Mouse (Mus musculus): Measurements from ENCODE around the gene Lcmt1. TPM values are rescaled to one million over a fixed set of nuclear protein-coding genes. Genes with fewer than 3 reads are reported as not detected.
A peak's percentile ranks its signal among the peaks of the same experiment; 100 is the strongest.

The Lcmt1 gene
- total RNA-seq (2022) = 10 to 100 TPM; 19.4 to 24.9 (median 20.9) TPM

DNA sequence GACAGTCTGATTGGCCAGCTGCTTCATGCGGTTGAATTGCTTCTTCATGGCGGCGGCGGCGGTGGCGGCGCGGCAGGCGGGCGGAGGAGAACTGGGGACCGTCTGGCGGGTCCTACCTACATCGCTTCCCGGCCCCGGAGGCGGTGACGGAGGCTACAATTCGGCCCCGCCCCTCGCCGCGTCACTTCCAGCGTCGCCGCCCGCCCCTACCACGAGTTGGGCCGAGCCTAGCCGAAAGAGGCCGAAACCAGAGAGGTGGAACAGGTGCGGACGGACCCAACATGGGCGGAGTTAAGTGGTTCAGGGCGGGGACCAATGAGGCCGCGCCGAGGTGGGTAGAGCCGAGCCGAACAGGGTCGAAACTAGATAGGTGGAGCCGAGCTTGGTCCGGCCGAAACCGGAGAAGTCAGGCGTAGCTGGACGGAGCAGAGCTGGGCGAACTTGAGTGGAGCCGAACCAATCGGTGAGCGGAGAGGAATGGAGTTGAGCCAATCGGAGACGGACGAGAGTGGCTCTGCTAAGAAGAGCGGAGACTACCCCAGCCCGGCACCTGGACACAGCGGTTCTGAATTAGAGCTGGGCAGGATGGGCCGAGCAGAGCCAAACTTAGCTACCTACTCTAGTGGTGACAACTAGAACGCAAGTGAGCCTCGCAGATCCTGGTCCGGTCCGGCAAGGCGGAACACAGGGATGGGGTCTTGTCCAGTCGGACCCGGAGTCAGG, at the start of gene Lcmt1, which contains the start of gene Arhgap17:
Gene Lcmt1 (plus strand): TSS at position 26 of the 723 bp plus-strand sequence.
Gene Arhgap17 (minus strand): TSS at position 157 of the 723 bp plus-strand sequence.
- peak; percentile 95 for DNase-seq (ENCODE audit: low spot score)

DNA sequence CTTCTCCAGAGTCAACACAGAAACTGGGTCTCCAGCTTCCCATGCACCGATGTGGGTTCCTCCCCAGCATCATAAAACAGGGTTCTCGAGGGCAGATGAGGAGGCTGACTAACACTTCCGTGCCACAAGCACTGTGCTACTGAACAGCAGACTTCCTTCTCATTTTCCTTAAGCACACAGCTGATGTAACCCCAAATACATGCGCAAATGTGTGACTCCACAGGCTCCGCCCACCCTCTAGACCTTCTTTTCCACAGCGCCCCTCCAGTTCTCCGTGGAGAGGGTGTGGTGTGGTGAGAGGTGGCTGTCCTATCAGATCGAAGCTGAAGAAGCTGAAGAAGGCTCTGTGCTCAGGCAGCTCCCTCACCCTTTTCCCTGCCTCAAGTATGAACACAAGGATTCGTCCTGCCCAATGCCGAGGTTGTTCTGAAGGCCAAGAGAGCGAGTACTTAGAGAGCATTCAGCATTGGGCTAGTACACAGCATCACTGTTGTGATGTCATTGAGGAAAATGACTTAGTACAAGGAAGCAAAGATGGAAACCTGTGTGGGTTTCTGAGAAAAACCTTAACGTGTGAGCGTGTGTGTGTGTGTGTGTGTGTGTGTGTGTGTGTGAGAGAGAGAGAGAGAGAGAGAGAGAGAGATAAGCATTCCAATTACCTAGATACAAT, 47.0 kb upstream of the Lcmt1 start:
- DNase-seq (ENCODE audit: low spot score) = no peak

DNA sequence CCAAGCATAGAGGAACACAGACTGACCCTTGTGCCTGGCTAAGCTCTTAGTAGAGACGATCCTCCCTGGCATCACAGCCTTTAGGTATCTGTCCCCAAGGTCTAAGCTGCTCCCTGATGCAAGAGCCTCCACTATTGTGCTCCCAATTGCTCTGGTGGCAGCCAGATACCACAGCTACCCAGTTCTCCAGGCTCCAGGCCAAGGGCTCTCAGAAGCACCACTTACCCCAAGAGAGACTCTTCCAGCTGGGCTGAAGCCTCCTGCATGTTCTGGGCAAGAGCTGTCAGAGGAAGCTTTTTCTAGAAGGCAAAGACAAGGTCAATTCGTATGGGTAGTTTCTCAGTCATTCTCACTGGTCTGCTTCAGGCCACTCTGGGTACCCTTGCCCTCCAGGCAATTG, 46.2 kb upstream of the Lcmt1 start:
- peak; percentile 51 for DNase-seq (ENCODE audit: low spot score)

DNA sequence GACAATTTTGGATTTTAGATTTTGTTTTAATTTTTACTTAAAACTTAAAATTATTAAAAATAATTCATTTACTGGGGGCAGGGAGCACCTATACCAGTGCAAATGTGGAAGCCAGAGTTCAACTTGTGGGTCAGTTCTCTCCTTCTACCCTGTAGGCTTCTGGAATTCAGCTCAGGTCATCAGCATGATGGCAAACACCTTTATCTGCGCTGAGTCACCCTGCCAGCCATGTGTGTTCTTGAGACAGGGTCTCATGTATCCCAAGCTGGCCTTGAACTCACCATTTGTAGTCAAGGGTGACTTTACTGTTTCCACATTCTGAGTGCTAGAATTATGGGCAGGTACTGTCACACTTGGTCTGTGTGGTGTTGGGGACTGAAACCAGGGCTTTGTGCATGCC, 45.5 kb upstream of the Lcmt1 start:
- DNase-seq (ENCODE audit: low spot score) = no peak

DNA sequence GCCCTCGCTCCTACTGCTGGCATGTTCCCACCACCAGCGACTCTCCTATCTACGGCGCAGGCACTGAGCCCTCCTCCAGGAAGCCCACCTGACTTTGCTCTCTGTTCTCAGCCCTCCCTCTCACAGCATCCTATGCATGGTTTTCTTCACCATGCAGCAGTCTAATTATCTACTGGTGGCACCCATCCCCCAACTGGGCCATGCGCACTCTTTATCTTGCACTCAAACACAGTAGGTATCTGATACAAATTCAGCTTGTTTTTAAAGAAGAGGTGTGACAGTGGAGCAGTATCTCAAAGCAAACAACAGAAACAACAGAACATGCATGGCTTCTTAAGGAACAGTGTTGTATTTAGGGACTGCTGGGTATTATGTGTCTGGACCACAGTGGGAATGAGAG, 43.5 kb upstream of the Lcmt1 start:
- DNase-seq (ENCODE audit: low spot score) = no peak

DNA sequence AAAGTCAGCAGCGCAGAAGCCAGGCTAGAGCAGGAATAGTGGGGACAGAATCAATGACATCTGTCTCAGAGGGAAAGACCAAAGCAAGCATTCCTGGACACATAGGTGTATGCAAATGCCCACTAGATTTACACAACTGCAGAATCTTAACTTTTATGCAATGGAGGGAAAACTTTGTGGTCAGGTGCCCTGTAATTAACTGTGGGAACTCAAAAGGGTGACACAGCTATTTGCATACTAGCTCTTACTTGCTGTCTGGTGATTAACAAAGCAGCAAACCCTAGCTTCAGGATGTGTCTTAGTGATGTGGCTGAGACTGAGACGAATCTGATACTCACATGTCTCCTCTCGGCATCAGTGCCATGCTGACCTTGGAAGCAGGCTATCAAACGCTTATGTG, 42.7 kb upstream of the Lcmt1 start:
- no peak for DNase-seq (ENCODE audit: low spot score)

DNA sequence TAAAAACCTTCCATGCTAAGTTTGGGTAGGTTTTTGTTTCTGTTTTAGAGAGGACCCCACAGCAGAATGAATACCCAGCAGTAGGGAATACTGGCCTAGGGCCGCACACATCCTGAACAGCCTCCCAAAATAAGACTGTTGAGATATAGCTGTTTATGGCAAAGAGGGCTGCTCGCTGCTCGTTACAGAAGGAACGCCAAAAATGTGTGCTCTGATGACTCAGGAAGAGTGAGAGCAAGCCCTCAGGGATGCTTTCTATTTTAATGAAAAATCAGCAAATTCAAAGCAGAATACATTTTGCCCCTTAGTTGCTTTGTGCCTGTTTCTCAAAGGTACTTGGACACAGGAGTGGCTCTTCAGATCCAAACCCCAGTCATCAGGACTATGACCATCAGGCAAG, 41.7 kb upstream of the Lcmt1 start:
- DNase-seq (ENCODE audit: low spot score) = no peak

DNA sequence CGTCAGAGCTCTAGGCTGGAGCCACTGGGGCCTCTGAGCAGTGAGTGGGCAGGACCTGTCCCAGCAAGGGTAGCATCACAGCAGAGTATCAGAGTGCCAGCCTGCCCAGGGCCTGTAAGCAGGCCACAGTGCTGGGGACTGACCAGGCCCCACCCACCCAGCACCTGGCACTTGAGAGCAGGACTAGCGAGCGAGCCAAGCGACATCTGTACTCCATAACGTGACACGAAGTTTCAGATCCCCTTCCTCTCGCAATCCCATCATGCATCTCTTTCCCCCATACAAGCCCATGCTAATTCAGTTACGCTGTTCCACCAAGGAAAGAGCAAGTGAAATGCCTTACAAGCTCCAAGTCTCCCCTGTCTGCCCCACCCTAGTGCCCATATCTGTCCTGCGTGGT, 39.1 kb upstream of the Lcmt1 start:
- DNase-seq (ENCODE audit: low spot score) = no peak

DNA sequence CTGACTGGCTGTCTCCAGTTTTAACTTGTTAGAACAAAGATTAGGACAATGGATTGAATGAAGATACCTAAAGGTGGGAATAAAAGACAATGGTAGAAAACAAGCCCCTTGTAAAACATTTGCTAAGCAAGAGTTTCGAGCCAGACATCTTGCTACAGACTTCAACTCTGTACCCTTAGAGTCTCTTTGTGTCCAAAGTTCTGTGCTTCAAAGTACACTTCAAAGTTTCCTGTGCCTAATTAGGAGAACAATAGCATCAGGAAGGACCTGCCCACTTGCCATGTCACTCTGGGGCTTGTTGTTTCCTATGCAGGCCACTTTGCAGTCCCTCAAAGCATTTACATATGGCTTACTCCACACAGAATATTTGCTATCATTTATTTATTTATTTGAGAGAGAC, 33.3 kb upstream of the Lcmt1 start:
- peak; percentile 58 for DNase-seq (ENCODE audit: low spot score)

DNA sequence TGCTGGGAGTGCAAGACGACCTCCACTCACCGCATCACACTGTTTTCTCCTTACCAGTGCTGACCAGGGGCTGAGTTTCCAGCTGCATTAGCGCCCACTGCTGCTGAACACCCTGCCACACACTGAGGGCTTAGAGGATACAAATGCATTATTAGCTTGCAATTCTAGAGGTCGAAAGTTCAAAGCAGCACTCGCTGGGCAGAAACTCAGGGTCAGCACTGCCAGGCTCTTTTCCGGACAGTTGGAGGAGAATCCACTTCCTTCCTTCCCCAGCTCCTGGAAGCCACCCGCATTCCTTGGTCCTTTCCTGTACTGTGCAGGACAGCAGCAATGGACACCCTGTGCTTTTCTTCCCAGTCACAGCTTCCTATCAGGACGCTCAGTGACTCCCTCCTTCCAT, 31.2 kb upstream of the Lcmt1 start:
- DNase-seq (ENCODE audit: low spot score) = no peak

DNA sequence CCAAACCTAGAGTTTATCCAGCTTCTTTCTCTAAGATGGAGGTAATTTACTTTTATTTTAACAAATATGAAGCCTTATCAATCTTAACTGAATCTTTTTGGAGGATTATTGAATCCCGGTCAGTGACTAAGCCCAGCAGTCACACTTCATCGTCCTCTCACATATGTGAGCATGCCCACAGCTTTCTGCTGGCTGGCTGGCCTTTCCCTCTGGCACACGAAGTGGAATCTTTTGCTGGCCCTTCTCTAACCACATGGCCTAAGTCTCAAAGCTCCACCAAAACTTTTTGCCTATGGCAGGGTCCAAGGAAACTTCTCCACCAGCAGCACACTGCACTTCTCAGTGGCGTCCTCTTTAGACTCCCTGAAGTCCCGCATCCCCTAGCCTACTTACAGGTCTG, 27.7 kb upstream of the Lcmt1 start:
- peak; percentile 40 for DNase-seq (ENCODE audit: low spot score)

DNA sequence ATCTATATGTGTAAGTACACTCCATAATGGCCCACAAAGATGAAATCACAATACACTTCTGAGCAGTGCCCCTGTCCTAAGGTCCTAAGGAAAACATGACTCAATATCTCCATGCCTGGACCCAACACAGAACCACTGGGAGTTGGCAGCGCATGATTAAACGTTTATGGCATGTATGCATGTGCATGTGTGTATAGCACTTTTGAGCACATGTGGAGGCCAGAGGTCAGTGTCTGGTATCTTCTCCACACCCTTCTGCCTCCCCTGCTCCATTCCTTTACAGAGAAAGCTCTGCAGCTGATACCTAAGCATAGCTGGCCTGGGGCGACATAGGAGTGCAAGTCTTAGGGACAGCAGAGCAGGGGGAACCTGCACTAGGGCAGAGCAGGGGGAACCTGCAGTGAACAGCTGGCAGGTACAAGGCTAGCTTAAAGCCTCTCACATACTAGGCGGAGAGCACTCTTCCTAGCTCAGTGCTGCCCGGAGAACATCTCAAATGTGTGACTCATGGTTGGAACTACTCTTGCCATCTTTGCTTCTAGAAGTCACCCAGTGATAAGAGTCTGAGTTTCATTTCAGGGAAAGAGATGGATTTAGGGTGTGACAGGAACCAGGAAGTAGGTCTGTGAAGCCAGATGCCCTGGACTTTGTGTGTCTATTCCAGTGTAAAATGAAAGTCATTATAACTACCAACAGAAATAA, 25.4 kb upstream of the Lcmt1 start:
- no peak for DNase-seq (ENCODE audit: low spot score)

DNA sequence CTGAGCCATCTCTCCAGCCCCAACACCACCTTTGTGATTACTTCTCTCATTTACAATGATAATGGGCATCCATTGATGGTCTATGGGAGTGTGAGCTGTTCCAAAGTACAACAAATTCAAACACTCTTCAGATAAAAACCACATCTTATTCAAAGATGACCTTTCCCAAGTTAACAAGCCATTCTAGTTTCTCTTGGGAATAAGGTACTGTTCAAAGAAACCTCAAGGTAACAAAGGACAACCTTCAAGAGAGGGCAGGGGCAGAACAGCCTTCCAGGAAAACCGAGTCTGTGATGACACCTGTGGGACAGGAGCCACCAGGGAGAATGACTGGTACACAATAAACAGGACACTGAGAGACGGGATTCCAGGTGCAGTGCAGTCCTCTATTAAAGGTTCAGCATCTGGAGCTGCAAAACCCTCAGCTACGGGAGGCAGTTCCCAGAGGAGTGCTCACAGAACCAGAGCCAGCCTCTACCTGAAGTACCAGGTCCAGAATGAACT, 24.5 kb upstream of the Lcmt1 start:
- DNase-seq (ENCODE audit: low spot score) = no peak

DNA sequence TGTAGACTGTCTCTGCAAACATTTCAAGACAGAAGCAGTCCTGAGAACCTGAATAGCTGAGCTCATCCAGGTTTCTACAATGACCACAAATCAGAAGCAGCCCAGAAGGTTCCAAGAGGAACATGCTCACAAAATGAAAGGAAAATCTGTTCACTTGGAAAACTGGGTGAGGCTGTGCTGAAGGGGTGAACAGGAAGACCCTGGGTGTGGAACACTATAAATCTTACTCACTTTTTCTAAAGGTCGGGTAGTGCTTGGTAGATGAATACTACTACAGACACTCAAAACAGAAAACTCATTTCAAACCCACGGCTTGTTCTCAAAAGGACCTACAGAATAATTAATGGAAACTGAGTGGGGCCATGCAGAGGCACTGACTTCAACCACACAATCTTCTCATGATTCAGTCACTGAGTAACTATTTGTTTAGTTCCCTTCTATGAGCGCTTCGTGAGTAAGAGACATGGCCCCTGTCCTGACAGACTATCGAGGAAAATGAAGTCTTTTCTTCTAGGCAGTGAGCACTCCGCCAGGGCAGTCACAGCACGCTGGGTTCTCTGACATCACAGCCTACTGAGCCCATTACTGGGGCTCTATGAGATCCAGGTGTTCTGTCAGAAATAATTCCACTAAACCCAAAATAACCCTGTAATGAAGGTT, 22.8 kb upstream of the Lcmt1 start:
- DNase-seq (ENCODE audit: low spot score) = no peak

DNA sequence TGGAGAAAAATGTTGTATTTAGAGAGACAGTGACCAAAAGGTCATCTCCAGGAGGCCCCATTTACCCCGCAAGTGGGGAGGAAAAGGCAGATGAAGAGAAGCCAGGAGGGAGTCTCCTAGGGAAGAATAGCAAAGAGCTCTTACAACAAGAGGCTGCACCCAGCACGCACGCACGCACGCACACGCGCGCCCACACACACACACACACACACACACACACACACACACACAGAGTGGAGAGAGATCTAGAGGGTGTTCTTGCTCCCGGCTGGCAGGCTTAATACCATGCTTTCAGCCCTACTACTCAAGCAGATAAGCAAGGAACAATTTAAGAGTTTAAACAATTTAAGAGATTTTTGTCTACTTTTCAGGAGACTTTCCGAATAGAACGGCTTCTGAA, 19.8 kb upstream of the Lcmt1 start:
- no peak for DNase-seq (ENCODE audit: low spot score)

DNA sequence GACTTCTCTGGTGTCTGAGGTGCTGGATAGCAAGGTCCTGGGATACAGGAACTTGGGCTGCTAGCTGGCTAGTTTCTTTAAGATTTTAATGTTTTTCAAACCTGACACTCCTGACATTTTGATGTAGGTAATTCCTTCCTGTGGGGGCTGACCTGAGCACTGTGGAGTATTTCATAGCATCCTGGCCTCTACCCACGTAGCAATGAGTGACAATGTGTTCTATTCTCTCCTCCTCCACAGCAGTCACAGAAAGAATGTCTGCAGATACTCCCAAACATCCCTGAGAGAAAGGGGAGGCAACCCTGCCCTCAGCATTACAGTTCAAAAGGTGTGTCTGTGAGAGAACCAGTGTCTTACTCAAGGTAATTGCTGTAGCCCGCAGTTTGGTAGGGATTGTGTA, 19.3 kb upstream of the Lcmt1 start:
- DNase-seq (ENCODE audit: low spot score) = no peak

DNA sequence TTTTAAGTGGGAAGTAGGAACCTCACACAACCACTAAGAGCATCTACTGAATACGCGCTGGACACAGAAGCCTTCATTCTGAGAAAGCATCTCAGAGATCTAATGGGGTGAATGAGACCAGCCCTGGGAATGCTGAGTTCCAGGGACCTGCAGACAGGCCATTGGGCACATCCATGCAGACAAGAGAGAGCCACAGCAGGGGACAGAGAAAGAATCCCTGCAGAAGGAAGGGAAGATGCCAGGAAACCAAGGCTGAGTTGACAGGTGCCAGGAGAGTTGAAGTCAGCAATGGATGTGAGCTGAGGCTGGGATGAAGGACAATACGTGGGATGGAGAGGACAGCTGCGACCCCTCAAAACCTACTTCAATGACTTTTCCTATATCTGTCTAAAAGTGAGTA, 16.5 kb upstream of the Lcmt1 start:
- no peak for DNase-seq (ENCODE audit: low spot score)

DNA sequence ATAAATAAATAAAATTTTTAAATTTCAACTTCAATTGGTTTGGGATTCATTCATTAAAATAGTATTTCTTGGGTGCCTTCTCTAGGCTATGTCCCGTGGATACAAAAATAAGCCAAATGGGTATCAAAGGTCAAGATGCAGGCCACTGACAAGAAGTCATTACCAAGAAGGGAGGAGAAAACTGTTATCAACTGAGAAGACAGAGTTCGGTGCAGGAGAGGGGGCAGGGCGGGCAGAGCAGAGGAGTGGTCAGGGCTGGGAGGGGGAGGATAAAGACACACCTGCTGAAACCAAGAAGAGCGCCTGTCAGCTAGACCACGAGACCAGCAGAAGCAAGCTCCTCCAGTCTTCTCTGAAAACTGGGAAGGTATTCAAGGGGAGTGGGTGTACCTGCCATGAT, 15.7 kb upstream of the Lcmt1 start:
- DNase-seq (ENCODE audit: low spot score) = no peak

DNA sequence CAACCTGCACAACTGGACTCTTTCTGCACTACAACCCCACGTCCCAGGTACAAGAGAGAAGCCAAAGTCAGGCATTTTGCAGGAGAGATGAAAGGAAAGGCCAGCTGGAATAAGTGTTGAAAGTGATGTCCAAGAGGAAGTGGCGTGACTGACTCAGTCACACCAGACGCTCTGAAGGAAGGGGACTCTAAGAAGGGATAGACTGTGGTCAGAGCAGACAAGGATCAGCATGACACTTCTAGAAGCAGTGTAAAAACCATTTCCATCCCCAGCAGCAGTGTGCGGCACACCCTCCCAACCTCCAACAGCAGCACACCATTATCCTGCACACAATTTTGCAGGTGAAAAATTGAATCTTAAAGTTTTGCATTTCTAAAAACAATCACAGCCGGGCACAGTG, 15.2 kb upstream of the Lcmt1 start:
- no peak for DNase-seq (ENCODE audit: low spot score)

DNA sequence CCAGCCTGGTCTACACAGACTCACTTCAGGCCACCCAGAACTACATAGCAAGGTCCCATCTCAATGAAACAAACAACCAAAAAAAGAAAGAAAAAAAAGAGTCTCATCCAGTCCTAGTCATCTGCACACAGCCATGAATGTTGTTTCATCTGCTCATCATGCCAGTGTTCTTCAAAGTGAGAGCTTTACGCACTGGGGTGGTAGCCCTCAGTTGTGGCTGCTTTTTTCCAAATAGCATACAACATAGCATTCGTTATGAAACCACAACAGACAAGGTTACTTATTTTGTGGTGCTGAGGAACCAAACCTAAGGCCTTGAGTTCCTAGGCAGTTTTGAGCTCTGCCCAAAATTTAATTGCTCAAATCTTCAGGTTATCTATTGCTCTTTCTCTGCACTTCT, 14.7 kb upstream of the Lcmt1 start:
- no peak for DNase-seq (ENCODE audit: low spot score)

DNA sequence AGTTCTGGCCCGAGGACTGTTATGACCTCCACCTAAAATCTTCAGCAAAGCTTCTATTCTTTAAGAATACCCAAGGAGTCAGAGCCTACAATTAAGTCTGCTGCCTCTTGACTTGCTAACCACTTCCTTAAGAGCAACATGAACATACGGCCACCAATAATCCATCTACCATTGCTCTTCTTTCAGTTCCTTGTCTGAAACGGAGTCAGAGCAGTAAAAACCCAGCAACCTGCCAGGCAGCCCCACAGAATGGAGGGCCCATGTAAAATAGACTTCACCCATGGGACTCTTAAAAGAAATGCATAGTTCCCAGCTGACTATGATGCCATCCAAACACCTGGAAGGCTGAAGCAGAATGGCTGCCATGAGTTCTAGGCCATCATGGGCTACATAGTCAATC, 13.4 kb upstream of the Lcmt1 start:
- no peak for DNase-seq (ENCODE audit: low spot score)

DNA sequence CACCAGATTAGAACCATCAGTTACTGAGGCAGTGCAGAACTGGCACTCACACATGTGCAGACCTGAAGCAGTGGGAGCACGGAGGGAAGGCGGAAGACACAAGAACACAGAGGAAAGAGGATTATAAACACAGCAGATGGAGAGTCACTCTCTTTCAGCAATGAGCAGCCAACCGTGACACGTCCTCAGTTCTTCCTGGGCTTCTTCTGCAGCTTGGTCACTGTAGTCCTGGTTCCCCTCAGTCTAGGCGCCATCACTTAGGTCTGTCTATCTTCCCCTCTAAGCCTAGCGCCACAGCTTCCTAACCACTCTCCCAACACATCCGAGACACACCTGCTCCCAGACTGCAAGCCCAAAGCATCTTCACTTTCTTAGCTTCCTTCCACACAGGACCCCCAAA, 10.5 kb upstream of the Lcmt1 start:
- DNase-seq (ENCODE audit: low spot score) = no peak
